Mouse (Mus musculus) kidney, postnatal 4 days (tissue): Measurements from ENCODE around the gene Smurf2.
A peak's percentile ranks its signal among the peaks of the same experiment; 100 is the strongest.

Experiments used
- DNase-seq, 2 experiments: peaks; one replicate each; pipeline ENCODE4 v3.0.0; 2021; ENCODE audit warnings: mixed read lengths in 2 of 2

Gene Smurf2

DNA sequence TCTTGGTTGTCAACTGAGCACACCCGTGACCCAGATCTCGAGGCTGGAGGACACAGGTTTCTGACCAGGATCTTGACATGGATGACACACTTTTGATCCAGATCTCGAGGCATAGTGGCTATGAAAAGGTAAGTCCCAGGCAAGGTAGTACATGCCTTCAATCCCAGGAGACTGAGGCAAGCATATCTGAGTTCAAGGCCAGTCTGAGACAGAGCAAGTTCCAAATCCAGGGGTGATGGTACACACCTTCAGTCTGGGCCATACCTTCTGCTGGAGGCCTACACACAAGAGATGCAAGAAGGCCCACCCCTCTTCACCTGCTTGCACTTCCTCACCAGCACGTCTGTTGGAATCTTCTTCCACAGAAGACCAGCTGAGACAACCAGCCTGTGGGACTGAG, 14.8 kb downstream of the Smurf2 start:
- no peak for DNase-seq

DNA sequence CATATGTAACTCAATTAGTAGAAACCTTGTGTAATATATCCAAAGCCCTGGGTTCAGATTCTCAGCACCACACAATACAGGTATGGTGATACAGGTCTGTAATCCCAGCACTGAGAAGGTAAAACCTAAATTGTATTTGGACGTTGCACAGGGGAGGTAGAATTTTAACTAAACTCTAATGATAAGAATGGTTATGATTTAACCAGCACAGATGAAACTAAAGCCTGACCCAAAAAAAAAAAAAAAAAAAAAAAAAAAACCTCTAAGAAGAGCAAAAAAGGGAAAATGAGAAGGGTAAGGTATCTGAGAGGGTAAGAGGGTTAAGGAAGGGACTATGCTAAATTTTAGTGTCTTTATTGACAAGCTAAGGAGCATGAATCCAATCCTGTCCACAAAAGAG, 20.7 kb downstream of the Smurf2 start:
- DNase-seq = no peak

DNA sequence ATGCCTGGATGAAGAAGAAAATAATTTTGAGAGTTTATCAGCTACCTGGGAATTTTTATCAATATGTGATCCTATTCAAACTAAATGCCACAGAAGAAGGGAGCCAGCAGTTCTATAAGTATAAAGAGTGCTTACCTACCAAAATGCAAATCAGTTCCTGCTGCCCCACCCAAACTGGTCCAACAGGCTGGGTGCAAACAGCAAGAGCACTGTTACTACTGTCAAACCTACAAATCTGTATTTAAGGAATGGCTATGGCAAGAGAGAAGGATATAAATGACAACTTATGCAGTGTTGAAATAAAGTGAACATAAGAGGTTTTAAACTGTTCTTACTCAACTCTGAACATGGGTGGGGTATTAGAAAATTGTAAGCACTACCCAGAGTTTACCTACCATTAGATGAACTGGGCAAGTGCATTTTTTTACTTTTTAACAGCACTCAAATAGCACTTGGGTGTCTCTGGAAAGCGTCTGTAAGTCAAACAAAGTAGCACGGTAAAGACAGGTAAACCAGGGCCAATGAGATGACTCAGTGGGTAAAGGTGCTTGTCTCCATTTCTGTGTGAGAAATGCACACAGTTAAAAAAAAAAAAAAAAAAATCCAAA, 23.9 kb downstream of the Smurf2 start:
- no peak for DNase-seq

DNA sequence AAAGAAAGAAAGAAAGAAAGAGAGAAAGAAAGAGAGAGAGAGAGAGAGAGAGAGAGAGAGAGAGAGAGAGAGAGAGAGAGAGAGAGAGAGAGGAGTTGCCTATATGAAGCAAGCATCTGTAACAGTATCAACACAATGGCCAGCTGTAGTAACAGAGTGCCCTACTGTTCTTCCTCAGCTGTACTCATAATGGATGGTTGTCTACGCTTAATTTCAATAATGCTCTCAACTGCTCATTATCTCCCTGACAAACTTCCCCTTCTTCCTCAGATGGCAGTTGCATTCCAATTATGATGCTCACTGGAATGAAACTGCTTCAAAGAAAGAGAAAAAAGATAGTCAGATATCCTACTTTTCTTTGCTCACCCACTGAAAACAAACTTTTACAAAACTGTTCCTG, 36.9 kb downstream of the Smurf2 start:
- no peak for DNase-seq

DNA sequence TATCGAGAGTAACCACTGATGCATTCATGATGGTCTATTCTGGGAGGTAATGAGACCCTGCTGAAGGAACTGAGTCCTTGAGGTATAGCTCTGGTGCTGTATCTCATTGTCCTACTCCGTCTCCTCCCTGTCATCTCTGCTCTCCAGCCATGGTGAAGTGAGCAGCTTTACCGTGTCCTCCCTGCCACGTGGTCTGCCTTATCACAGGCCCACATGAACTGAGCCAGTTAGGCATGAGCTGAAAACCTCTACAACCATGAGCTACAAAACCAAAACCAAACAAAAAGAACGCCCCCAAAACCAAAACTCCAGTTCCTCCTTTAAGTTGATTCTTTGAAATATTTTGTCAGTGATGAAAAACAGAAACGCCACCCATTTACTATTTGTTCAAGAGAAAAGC, 47.9 kb downstream of the Smurf2 start:
- DNase-seq = no peak

DNA sequence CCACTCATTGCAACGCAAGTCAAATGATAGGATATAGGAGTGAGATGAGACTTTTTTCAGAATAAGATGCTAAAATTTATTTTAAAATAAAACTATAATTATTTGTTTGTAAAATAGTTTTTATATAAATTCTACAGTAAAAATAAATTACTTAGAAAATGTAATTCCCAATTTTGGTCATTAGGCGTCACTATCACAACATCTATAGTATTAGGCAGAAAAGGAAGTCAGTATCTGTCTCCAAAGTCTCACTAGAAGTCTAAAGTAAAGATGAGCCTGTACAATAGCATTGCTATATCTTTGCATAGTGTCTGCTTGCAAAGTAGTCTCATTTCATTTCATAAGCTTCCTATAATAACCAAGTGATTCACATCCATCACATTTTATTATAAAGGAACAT, 69.1 kb downstream of the Smurf2 start:
- no peak for DNase-seq

DNA sequence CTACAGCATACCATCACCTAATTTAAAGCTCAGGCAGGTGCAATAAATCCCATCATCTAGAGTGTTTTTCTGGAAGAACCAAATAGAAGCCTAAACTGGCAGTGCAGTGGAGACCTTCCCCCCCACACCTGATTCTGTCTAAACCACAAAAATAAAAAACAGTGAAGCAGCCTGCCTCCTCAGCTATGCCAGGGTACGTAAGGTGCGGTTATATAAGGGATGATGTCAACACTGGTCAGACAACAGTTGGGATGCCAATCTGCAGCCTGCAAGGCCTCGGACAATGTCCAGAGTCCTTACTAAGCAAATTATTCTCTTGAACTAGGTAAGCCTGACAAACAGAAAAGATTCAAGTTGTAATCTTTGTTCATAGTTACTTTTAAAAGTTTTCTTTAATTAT, 78.5 kb downstream of the Smurf2 start:
- no peak for DNase-seq

DNA sequence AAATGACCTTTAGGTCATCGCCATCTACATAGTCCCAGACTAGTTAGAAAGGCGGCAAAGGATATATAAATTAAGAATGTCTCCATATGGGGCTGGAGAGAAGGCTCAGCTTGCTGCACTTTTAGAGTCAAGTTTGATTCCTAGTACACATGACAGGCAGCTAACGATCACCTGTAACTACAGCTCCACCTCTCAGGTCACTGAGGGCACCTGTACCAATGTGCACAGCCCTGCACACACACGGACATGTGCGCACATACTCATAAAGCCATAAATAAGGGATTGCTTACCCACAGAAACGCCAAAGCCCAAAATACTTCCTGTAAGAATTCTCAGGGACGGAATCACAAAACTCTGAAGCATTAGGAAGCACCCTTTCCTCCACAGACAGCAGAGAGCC, 92.4 kb downstream of the Smurf2 start:
- no peak for DNase-seq

DNA sequence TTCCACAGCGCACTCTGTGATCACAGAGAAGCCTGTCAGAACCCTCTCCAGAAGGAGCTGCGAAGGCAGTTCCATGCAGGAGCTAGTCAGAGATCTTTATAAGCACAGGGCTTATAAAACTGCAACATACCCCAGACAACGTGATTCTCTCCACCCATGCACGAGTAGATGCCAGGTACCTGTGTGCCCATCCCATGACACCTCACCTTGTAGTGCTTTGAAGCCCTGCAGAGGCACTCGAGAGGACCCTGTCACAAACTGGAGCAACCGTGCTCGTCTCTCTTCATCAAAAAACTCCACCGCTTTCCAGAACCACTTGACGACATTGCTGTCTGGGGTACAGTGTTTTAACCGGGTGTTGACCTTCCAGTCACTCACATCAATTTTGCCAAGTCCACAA, 96.1 kb downstream of the Smurf2 start:
- no peak for DNase-seq

DNA sequence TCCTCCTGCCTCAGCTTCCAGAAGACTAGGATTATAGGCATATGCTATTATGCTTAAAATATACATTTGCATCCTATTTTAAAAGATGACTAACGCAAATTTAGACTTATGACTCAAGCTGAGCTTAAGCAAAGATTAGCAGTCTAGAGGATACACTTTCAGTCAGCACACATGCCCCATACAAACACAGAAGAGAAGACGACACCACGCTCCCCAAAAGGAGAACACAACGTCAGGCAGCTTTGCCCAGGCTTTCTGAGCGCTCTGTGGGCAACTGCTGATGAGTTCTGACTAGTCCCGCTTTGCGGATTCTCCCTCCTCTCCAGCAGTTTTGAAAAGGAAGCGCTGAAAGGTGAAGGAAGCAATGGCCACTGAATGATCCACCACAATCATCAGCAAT, 96.8 kb downstream of the Smurf2 start:
- DNase-seq = no peak

DNA sequence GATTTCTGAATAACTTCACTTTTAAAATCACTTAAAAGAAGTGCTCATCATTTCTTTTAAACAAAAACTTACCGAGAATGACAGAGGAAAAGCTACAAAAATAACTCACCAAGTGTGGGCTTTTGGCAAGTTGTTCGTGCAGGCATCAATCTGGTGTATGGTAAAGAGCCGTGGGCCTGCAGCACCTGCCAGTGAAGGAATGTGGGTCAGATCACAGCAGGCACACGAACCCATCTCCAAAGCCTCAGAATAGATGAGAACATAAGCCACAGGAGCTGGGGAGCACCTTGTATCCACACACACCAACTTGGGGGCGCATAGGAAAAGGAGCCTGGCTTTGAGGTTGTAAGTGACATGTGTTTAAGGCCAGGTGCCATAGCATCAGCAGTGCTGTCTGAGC, 97.6 kb downstream of the Smurf2 start:
- DNase-seq = no peak

DNA sequence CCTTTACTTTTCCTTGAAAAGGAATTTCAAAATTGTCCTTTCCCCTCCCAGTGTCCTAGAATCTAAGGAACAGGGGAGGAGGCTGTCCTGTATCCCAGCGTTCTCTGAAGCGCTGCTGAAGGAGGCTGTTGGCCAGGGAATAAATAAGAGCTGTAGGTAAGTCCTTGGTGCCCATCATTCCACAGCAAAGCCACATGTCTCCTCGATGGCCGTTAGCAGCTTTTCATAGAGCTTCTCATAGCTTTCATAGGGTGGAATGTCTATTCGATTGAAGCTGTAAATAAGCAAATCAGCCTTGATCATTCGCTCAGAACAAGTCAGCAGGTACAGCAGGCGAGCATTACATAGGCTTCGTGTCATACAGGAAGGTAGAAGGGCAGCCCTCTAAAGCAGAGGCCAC, 98.0 kb downstream of the Smurf2 start:
- no peak for DNase-seq

DNA sequence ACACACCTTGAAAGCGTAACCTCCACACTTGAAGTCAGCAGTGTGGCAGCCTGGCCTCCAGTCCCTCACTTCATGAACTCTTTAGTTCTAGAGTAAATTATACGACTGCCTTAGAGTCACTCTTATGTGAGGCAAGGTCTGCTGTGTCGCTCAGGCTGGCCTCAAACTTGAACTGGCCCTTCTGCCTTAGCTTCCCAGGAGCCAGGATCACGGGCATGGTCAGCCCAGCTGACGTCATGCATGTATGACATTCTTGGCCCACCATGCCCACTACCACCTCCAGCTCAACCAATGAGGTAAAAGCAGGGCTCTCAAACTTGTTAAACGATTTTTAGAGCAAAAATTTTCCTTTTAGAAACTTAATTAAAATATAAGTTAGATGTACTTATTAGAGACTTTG, 99.1 kb downstream of the Smurf2 start:
- no peak for DNase-seq

DNA sequence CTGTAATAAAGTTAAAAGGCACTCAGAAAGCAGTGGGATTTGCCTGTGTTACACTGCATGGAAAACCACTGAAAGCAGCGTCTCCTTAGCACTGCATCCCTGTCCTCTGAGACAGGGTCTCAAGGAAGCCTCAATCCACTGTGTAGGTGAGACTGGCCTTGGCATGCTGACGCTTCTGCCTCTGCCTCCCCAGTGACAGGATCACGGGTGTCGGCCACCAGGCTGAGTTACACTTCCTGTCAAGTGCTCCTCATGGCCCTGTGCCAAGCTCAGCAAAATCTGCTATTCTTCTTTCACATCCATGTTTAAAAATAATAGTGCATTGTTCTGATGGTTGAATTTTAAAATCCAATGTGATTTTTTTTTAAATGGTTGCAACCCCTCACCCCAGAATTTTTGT, 99.5 kb downstream of the Smurf2 start:
- peak; percentile 74 to 82 for DNase-seq

DNA sequence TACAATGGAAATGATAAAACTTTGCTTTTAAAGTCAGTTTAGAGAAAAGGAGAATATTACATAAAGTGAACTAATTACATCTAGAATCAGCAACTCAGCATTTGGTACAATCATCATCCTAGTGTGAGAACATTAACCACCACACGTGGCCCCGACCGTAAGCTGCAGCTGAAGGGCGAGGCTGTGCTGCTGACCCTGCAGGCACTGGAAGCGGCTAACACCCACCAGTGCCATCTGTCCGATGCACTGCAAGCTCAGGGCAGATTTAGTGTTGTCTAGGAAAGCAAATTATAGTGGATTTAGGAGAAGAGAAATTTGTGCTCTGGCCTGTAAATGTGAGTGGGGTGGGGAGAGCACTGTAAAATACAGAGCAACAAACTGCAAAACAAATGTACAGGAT, 100.3 kb downstream of the Smurf2 start:
- DNase-seq = no peak

DNA sequence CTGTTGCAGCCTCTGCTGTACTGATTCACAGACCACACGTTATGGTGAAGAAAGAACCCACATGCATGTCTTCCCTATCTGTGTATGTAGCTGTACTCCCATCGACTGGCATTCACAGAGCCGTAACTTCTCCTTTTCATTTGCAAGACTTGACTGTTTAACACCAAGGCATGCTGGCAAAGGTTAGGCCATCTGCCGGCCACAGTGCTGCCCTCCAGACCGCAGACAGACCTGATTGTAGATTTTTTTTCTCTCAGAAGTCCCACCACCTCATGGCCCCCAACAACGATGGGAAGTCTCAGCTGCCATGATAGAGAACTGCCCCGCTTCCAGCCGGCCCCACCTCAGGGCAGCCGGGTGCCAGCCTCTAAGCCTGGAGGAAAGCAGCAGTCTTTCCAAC, 100.9 kb downstream of the Smurf2 start:
- DNase-seq = no peak

DNA sequence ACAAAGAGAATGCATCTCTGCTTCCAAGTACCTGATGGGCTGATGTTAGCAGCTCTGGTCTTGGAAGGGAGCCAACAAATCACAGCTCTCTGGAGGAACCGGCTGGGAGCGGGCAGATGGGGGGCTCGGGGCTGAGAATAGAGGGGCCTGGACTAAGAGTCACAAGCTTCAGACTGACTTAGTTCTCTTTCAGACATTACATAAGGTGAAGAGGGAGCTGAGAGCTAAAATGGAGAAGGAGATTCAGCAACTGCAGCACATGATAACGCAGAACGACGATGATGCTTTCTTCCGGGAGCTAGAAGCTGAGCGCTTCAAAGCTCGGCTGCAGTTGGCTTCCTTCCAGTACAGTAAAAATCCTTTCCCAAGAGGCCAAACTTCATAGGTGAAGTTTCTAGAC, 102.2 kb downstream of the Smurf2 start:
- peak in 1 of 2 experiments; percentile 39 for DNase-seq

DNA sequence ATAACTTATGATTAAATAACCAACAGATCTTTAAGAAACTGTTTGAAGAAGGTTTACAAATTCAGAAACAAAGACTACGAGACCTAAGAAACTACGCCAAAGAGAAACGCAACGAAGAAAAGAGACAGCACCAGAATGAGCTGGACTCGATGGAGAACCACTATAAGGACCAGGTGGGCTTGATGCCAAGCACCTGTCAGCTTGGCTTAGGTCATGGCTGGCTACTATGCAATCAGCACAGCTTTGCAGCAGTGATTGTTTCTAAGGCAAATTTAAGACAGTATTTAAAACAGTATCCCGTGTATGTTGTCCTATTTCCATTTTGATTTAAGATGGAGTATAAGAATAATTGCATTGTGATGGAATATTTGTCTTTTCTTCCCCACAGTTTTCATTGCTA, 102.7 kb downstream of the Smurf2 start:
- DNase-seq = no peak

DNA sequence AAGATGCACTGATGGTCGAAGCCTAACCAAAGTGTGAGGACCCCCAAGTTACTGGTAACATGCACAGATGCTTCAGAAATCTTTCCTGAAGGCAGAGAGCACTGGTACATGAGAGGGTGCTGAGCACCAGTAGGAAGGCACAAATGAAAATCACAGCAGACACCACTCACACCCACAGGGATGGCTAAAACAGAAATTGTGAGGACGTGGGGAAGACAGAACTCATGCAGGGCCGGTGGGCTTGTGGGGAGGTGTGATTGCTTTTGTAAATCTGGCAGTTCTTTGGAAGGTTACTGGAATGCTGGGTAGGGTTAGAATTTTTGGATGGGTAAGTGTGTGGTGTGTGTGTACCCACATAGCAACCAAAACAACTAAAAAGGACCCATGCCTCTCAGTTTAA, 103.4 kb downstream of the Smurf2 start:
- no peak for DNase-seq

DNA sequence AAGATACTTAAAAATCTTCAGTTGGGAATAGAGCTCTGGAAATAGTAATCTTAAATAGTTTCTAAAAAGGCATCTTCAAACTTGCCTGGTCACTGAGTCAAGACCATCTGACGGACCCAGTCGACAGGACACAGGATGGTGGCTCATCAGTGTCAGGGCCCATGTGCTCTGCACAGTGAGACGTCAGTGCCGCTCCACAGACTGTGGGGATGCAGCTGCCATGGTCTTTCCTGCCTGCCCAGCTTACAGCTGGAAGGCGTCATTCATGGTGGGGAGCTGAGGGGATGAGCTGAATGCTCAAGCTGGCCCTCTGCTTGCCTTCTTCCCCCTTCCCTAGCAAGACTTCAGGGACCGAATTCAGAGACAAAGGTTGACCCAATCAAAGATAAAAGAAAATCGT, 104.2 kb downstream of the Smurf2 start:
- DNase-seq = peak; percentile 17 to 40

DNA sequence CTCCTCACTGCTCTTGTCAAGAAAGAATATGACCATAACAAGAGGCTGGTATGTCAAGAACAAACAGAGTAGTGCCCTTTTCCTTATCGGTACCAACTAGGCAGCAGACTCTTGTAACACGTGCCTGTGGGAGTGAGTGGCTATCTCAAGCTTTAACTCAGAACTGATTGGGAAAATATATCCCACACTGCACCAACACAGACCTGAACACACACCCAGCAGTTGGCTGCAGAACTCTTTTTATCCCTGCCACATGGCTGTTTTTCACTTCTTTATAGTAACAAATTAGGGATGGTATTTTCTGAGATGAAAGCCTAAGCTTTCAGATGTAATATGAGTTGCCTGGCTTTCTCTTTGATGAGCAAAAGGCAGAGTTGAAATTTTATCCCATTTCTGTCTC, 104.8 kb downstream of the Smurf2 start:
- no peak for DNase-seq

DNA sequence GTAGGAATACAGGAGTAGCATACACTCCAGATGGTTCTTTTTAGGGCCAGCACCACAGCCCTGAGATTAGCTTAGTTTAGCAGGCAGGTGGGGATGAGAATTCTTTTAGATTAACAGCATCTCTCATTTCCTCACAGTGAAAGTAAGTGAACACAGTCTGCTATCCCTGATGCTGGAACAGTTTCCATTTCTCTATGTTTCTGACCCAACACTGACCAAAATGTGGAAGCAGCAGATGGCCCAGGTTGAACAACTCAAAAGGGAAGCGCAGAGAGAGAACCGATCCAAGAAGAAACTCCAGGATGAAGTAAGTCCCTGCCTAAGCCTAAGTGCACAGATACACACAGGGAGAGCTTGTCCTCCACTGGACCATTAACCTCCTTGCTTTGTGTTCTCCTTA, 105.2 kb downstream of the Smurf2 start:
- DNase-seq = no peak

DNA sequence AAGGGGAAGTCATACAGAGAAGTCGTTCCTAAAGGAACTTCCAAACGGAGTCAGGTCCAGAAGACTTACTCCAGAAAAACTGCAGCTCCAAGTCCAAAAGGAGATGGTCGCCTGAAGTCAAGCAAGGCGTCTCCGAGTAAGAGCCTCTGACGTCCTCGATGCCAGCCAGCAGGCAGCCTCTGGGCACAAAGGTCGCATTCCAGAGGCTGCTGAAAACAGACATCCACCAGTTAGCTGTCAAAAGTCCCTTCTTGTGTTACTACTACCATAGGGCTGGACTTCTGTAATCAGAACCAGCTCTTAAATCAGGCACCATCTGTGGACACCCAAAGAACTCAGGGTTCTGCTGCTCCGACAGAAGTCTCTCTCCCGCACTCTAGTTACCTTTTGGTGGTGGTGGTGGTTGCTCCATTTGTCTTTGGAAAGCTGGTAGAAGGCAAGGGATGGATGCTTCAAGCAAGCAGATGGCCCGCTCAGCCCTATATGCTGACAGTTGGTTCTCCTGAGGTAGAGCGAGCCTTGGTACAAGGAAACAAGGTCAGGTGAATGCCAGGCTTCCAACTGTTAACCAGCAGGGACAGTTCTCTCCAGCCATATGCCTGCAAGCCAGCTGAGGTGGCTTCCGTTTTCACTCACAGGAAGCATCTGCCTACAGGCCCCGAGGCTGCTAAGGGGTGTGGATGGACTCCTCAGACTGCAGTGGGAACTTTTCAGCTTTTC, 105.8 kb downstream of the Smurf2 start:
- DNase-seq = peak; percentile 20 to 51

DNA sequence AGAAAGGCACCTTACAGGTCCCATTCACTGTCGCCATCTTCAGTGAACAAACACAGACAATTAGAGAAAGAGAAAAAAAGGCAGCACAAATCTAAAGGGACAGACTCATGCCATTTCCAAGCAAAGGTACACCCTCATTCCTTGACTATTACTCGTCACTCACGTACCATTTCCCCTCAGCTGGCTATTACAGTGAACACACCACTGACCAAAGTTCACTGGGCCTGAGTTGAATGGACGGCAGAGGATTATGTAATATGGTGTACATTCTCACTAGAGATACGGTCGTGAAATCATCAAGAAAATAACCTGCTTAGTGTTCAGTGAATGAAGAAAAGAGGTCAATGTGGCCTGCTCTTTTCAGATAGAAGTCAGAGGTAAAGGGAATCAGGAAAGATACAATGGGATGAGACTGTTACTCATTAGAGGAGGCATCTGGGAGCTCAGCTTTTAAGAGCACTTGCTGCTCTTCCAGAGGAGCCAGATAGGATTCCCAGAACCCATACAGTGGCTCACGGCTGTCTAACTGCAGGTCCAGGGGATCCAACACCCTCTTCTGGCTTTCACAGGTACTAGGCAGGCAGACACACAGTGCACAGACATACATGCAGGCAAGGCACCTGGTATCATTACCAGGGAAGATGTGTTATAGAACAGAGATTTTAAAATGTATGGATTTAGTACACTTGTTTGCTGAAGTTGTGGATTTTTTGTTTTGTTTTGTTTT, 107.9 kb downstream of the Smurf2 start:
- no peak for DNase-seq
